Mouse (Mus musculus) MEL (cell line): ENCODE data around the gene Erc2. TPM values are rescaled to one million over a fixed set of nuclear protein-coding genes. Genes with fewer than 3 reads are reported as not detected.

Experiments
- DNase-seq: peaks from one replicate; pipeline ENCODE4 v3.0.0; 2011; ENCODE audit warnings: low read depth, low spot score
- H3K27ac ChIP-seq: 2 replicates; pipeline ENCODE4 v1.5.1; 2012; ENCODE audit warnings: low read depth, mild to moderate bottlenecking, control low read depth, low read length, moderate library complexity; ENCODE audit not compliant: control insufficient read depth
- H3K27me3 ChIP-seq, 2 experiments: fragments of 150-350 bp in 1 of 2; sonication (generic) in 1 of 2; 2 replicates each; pipeline ENCODE4 v1.6.1; 2012; ENCODE audit warnings: low read length in 2 of 2, mild to moderate bottlenecking in 2 of 2, improper control_type of control experiment in 1 of 2, moderate library complexity in 1 of 2; ENCODE audit not compliant: insufficient read depth in 2 of 2, control insufficient read depth in 1 of 2
- H3K36me3 ChIP-seq, 2 experiments: 2 replicates each; pipeline ENCODE4 v1.6.1; 2012 to 2014; ENCODE audit warnings: low read length in 2 of 2, improper control_type of control experiment in 1 of 2, inconsistent platforms in 1 of 2, mild to moderate bottlenecking in 1 of 2; ENCODE audit not compliant: insufficient read depth in 2 of 2, control insufficient read depth in 1 of 2
- H3K4me1 ChIP-seq, 2 experiments: fragments of 150-350 bp in 1 of 2; sonication (generic) in 1 of 2; 2 replicates each; pipeline ENCODE4 v1.6.1; 2012; ENCODE audit warnings: low read length in 2 of 2, improper control_type of control experiment in 1 of 2, mild to moderate bottlenecking in 1 of 2; ENCODE audit not compliant: insufficient read depth in 2 of 2, control insufficient read depth in 1 of 2
- H3K4me3 ChIP-seq, 2 experiments: fragments of 150-350 bp in 1 of 2; sonication (generic) in 1 of 2; 2 replicates each; pipeline ENCODE4 v1.5.1; 2012; ENCODE audit warnings: low read depth in 2 of 2, low read length in 2 of 2, mild to moderate bottlenecking in 2 of 2, moderate library complexity in 2 of 2, control low read depth in 1 of 2, improper control_type of control experiment in 1 of 2; ENCODE audit not compliant: control insufficient read depth in 1 of 2, insufficient read depth in 1 of 2
- H3K79me2 ChIP-seq: 2 replicates; pipeline ENCODE4 v1.6.1; 2012; ENCODE audit warnings: mild to moderate bottlenecking, low read length, moderate library complexity; ENCODE audit not compliant: control insufficient read depth, poor library complexity, insufficient read depth
- H3K9ac ChIP-seq: 2 replicates; pipeline ENCODE4 v1.6.1; 2012; ENCODE audit warnings: low read depth, mild to moderate bottlenecking, control low read depth, low read length, moderate library complexity; ENCODE audit not compliant: control insufficient read depth, poor library complexity, severe bottlenecking
- H3K9me3 ChIP-seq: fragments of 150-350 bp; sonication (generic); replicated peaks from 2 replicates; pipeline ENCODE4 v1.6.1; 2012; ENCODE audit warnings: mild to moderate bottlenecking, low read length, improper control_type of control experiment, moderate library complexity; ENCODE audit not compliant: insufficient read depth
- CHD1 ChIP-seq: IDR thresholded peaks from 2 replicates; pipeline ENCODE4 v1.6.1; 2012; ENCODE audit warnings: low read depth, mild to moderate bottlenecking, inconsistent platforms, low read length, improper control_type of control experiment
- CHD2 ChIP-seq: IDR thresholded peaks from 2 replicates; pipeline ENCODE4 v1.6.1; 2011; ENCODE audit warnings: low read length, improper control_type of control experiment
- E2F4 ChIP-seq: IDR thresholded peaks from 2 replicates; pipeline ENCODE4 v1.6.1; 2011; ENCODE audit warnings: low read depth, low read length, improper control_type of control experiment, borderline replicate concordance
- EP300 ChIP-seq, 2 experiments: IDR thresholded peaks; 2 replicates each; pipeline ENCODE4 v1.6.1; 2011; ENCODE audit warnings: improper control_type of control experiment in 2 of 2, low read length in 2 of 2, low read depth in 1 of 2, mild to moderate bottlenecking in 1 of 2
- GABPA ChIP-seq: IDR thresholded peaks from 2 replicates; pipeline ENCODE4 v1.6.1; 2012; ENCODE audit warnings: low read depth, mild to moderate bottlenecking, inconsistent platforms, low read length, improper control_type of control experiment, moderate library complexity
- JUND ChIP-seq: IDR thresholded peaks from 2 replicates; pipeline ENCODE4 v1.6.1; 2011; ENCODE audit warnings: low read depth, mild to moderate bottlenecking, improper control_type of control experiment, low read length
- MAFK ChIP-seq: IDR thresholded peaks from 2 replicates; pipeline ENCODE4 v1.6.1; 2011; ENCODE audit warnings: low read depth, mild to moderate bottlenecking, low read length, improper control_type of control experiment, borderline replicate concordance
- MAZ ChIP-seq: IDR thresholded peaks from 2 replicates; pipeline ENCODE4 v1.6.1; 2012; ENCODE audit warnings: low read depth, mild to moderate bottlenecking, inconsistent platforms, low read length, improper control_type of control experiment
- MEF2A ChIP-seq: IDR thresholded peaks from 2 replicates; pipeline ENCODE4 v1.6.1; 2014; ENCODE audit warnings: low read depth, mild to moderate bottlenecking, inconsistent platforms, low read length, improper control_type of control experiment; ENCODE audit not compliant: poor library complexity, insufficient replicate concordance, severe bottlenecking; ENCODE audit errors: extremely low read depth
- MYB ChIP-seq: IDR thresholded peaks from 2 replicates; pipeline ENCODE4 v1.6.1; 2011; ENCODE audit warnings: mild to moderate bottlenecking, low read depth, low read length, improper control_type of control experiment
- MYC ChIP-seq: IDR thresholded peaks from 2 replicates; pipeline ENCODE4 v1.6.1; 2011; ENCODE audit warnings: low read depth, mild to moderate bottlenecking, low read length, improper control_type of control experiment, moderate library complexity
- POLR2A ChIP-seq, 2 experiments: IDR thresholded peaks; 2 replicates each; pipeline ENCODE4 v1.6.1; 2011 to 2012; ENCODE audit warnings: low read length in 2 of 2, mild to moderate bottlenecking in 2 of 2, control low read depth in 1 of 2, improper control_type of control experiment in 1 of 2, low read depth in 1 of 2, moderate library complexity in 1 of 2; ENCODE audit not compliant: control insufficient read depth in 1 of 2, insufficient read depth in 1 of 2, poor library complexity in 1 of 2
- POLR2AphosphoS5 ChIP-seq: IDR thresholded peaks from 2 replicates; pipeline ENCODE4 v1.6.1; 2012; ENCODE audit warnings: low read depth, borderline replicate concordance, mild to moderate bottlenecking, inconsistent platforms, low read length, moderate library complexity, mixed read lengths
- RAD21 ChIP-seq: IDR thresholded peaks from 2 replicates; pipeline ENCODE4 v1.6.1; 2011; ENCODE audit warnings: mild to moderate bottlenecking, low read depth, low read length, improper control_type of control experiment
- SIN3A ChIP-seq: IDR thresholded peaks from 2 replicates; pipeline ENCODE4 v1.6.1; 2012; ENCODE audit warnings: low read length, improper control_type of control experiment, inconsistent platforms
- SMC3 ChIP-seq: IDR thresholded peaks from 2 replicates; pipeline ENCODE4 v1.6.1; 2011; ENCODE audit warnings: low read depth, low read length, improper control_type of control experiment
- TBP ChIP-seq: IDR thresholded peaks from 2 replicates; pipeline ENCODE4 v1.8.0; 2011; ENCODE audit warnings: low read depth, low read length, improper control_type of control experiment
- USF1 ChIP-seq: IDR thresholded peaks from 2 replicates; pipeline ENCODE4 v1.6.1; 2014; ENCODE audit warnings: low read depth, mild to moderate bottlenecking, inconsistent platforms, low read length, improper control_type of control experiment, moderate library complexity
- ZKSCAN1 ChIP-seq: IDR thresholded peaks from 2 replicates; pipeline ENCODE4 v1.6.1; 2012; ENCODE audit warnings: low read depth, mild to moderate bottlenecking, inconsistent platforms, low read length, improper control_type of control experiment, moderate library complexity
- ZNF384 ChIP-seq: IDR thresholded peaks from 2 replicates; pipeline ENCODE4 v1.6.1; 2012; ENCODE audit warnings: low read depth, mild to moderate bottlenecking, inconsistent platforms, low read length, improper control_type of control experiment
- polyA plus RNA-seq, 2 experiments: library from polyadenylated mRNA; stranded (reverse) in 1 of 2; unstranded in 1 of 2; fragments of >175 nt in 1 of 2; fragments of >200 nt in 1 of 2; gene quantifications; 2 replicates each; pipeline versions ENCODE4 v1.2.1 to v1.2.4; 2012; ENCODE audit warnings: low replicate concordance in 2 of 2, low read depth in 1 of 2; ENCODE audit not compliant: insufficient read length in 2 of 2, insufficient read depth in 1 of 2, missing spikeins in 1 of 2
- total RNA-seq: library from RNA; depleted of rRNA; stranded (reverse); fragments of 300-350 nt; gene quantifications from 2 replicates; pipeline ENCODE4 v1.2.3, GENCODE M21; 2012

Erc2 gene
- total and polyA plus RNA-seq, 3 experiments = not detected

- no peak for TF ChIP-seq MAZ
- no peak for TF ChIP-seq ZNF384
- no peak for TF ChIP-seq USF1
- TF ChIP-seq CHD2 = no peak
- TF ChIP-seq CHD1 = no peak
- no peak for TF ChIP-seq SMC3
- TF ChIP-seq EP300 (IDR thresholded peaks at IDR 0.05; ENCODE audit: low read depth in 1 of 2, low read length in 2 of 2) = no peak
- TF ChIP-seq E2F4 = no peak
- TF ChIP-seq MYB = no peak
- TF ChIP-seq MYC = no peak
- no peak for TF ChIP-seq TBP
- TF ChIP-seq POLR2AphosphoS5 = no peak
- TF ChIP-seq JUND = no peak
- TF ChIP-seq MAFK = no peak
- TF ChIP-seq GABPA = no peak
- TF ChIP-seq RAD21 = no peak
- no peak for TF ChIP-seq ZKSCAN1
- no peak for TF ChIP-seq MEF2A
These were observed 471.7 kb downstream of the Erc2 start for GRCm38 (mm10) chr14:28093913-28094312.

GRCm38 (mm10) chr14:28099084-28099483, 476.9 kb downstream of the Erc2 start:
- Histone ChIP-seq H3K4me1 (no peaks in the 10 kb centered on the region), H3K27me3 (no peaks in the 10 kb centered on the region), H3K4me3 (no peak overlapping the region), H3K9ac (no peak overlapping the region), H3K27ac (no peak overlapping the region), H3K79me2 (no peaks in the 10 kb centered on the region), H3K9me3 (no peaks in the 10 kb centered on the region), H3K36me3 (no peaks in the 10 kb centered on the region)
- DNase-seq = no peak
- TF ChIP-seq SIN3A (no peak), SMC3 (no peak), POLR2A (IDR thresholded peaks at IDR 0.05; ENCODE audit: control insufficient read depth in 1 of 2, insufficient read depth in 1 of 2, low read depth in 1 of 2, low read length in 2 of 2, poor library complexity in 1 of 2) (no peak)

More at GRCm38 (mm10) chr14:28093913-28094312, 471.7 kb downstream of the Erc2 start:
- Histone ChIP-seq H3K9ac (no peak overlapping the region), H3K9me3 (no peaks in the 10 kb centered on the region), H3K36me3 (no peaks in the 10 kb centered on the region), H3K4me3 (no peak overlapping the region), H3K4me1 (no peaks in the 10 kb centered on the region), H3K27me3 (no peaks in the 10 kb centered on the region), H3K27ac (no peak overlapping the region), H3K79me2 (no peaks in the 10 kb centered on the region)
- DNase-seq = no peak
